Mouse (Mus musculus) bone marrow macrophage, adult 2 months (primary cell): ENCODE results near the gene Rpa2.

ENCODE experiments used
- CTCF ChIP-seq: IDR thresholded peaks from 2 replicates; pipeline ENCODE4 v1.5.1; 2012; ENCODE audit warnings: low read depth, mild to moderate bottlenecking, low read length, moderate library complexity
- POLR2A ChIP-seq: IDR thresholded peaks from 2 replicates; pipeline ENCODE4 v1.6.1; 2012; ENCODE audit warnings: mild to moderate bottlenecking, low read depth, low read length, borderline replicate concordance

DNA sequence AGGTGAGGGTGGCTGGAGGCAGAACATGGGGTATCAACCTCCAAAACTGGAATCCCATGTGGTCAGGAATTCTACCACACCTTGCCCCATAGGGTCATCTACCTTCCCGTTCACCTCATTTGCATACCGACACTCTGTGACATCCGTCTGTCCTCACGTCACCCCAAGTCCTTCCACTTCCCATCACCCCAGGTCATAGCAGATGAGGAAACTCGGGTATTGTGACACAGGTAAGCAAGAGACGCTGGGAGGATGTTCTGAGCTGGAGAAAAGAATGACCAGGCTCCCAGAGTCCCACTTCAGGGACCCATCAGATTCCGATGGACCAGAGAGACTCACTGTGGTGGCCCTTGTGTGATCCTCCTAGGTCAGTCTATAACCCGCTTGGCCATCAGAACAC lies 26.6 kb downstream of the Rpa2 start:
- TF ChIP-seq POLR2A, result no peak
- no peak for TF ChIP-seq CTCF
